Mouse (Mus musculus) MEL (cell line): ENCODE results near the gene Snapc4.
A peak's percentile ranks its signal among the peaks of the same experiment; 100 is the strongest.

Experiments used
- CTCF ChIP-seq, 3 experiments: IDR thresholded peaks in 2 of 3; conservative IDR thresholded peaks in 1 of 3; 2 replicates each; pipeline ENCODE4 v1.5.1; 2011 to 2012; ENCODE audit warnings: low read length in 3 of 3, low read depth in 2 of 3, mild to moderate bottlenecking in 2 of 3, improper control_type of control experiment in 1 of 3, inconsistent platforms in 1 of 3, mixed read lengths in 1 of 3, moderate library complexity in 1 of 3; ENCODE audit not compliant: control insufficient read depth in 1 of 3, insufficient read depth in 1 of 3, poor library complexity in 1 of 3, severe bottlenecking in 1 of 3
- EP300 ChIP-seq, 2 experiments: IDR thresholded peaks; 2 replicates each; pipeline ENCODE4 v1.6.1; 2011; ENCODE audit warnings: improper control_type of control experiment in 2 of 2, low read length in 2 of 2, low read depth in 1 of 2, mild to moderate bottlenecking in 1 of 2
- MEF2A ChIP-seq: IDR thresholded peaks from 2 replicates; pipeline ENCODE4 v1.6.1; 2014; ENCODE audit warnings: low read depth, mild to moderate bottlenecking, inconsistent platforms, low read length, improper control_type of control experiment; ENCODE audit not compliant: poor library complexity, insufficient replicate concordance, severe bottlenecking; ENCODE audit errors: extremely low read depth
- NRF1 ChIP-seq: IDR thresholded peaks from 2 replicates; pipeline ENCODE4 v1.6.1; 2014; ENCODE audit warnings: low read depth, mild to moderate bottlenecking, inconsistent platforms, low read length, improper control_type of control experiment, moderate library complexity; ENCODE audit not compliant: poor library complexity, insufficient read depth, severe bottlenecking
- POLR2A ChIP-seq, 2 experiments: IDR thresholded peaks; 2 replicates each; pipeline ENCODE4 v1.6.1; 2011 to 2012; ENCODE audit warnings: low read length in 2 of 2, mild to moderate bottlenecking in 2 of 2, control low read depth in 1 of 2, improper control_type of control experiment in 1 of 2, low read depth in 1 of 2, moderate library complexity in 1 of 2; ENCODE audit not compliant: control insufficient read depth in 1 of 2, insufficient read depth in 1 of 2, poor library complexity in 1 of 2
- POLR2AphosphoS5 ChIP-seq: IDR thresholded peaks from 2 replicates; pipeline ENCODE4 v1.6.1; 2012; ENCODE audit warnings: low read depth, borderline replicate concordance, mild to moderate bottlenecking, inconsistent platforms, low read length, moderate library complexity, mixed read lengths
- RCOR1 ChIP-seq: IDR thresholded peaks from 2 replicates; pipeline ENCODE4 v1.6.1; 2012; ENCODE audit warnings: low read depth, mild to moderate bottlenecking, inconsistent platforms, low read length, improper control_type of control experiment
- UBTF ChIP-seq: IDR thresholded peaks from 2 replicates; pipeline ENCODE4 v1.6.1; 2012; ENCODE audit warnings: low read depth, mild to moderate bottlenecking, inconsistent platforms, low read length, improper control_type of control experiment, moderate library complexity, borderline replicate concordance; ENCODE audit not compliant: insufficient read depth

GRCm38 (mm10) chr2:26398978-26399377 is 18.5 kb upstream of the Snapc4 start:
- TF ChIP-seq POLR2A (IDR thresholded peaks at IDR 0.05; ENCODE audit: control insufficient read depth in 1 of 2, insufficient read depth in 1 of 2, low read depth in 1 of 2, low read length in 2 of 2, poor library complexity in 1 of 2) (0 out of 4 replicates have a peak, but pooled peaks of 1 of the 2 experiments have one; percentile 21), CTCF (IDR thresholded peaks at IDR 0.05 in 2 of 3, conservative IDR thresholded peaks at IDR 0.05 in 1 of 3; ENCODE audit: control insufficient read depth in 1 of 3, insufficient read depth in 1 of 3, low read depth in 2 of 3, low read length in 3 of 3, poor library complexity in 1 of 3, severe bottlenecking in 1 of 3) (no peak), UBTF (no peak), NRF1 (no peak), POLR2AphosphoS5 (no peak), EP300 (IDR thresholded peaks at IDR 0.05; ENCODE audit: low read depth in 1 of 2, low read length in 2 of 2) (no peak), MEF2A (no peak), RCOR1 (no peak)
